Mouse (Mus musculus): ENCODE data around the gene Snx20. TPM values are rescaled to one million over a fixed set of nuclear protein-coding genes. Genes with fewer than 3 reads are reported as not detected.

Snx20 gene
- polyA plus RNA-seq, 1 experiment from 2014 or later = 2.1 TPM

GRCm38 (mm10) chr8:88621408-88621807, 14.5 kb downstream of the Snx20 start:
- Histone ChIP-seq H3K27ac (ENCODE audit: low read depth, low read length) (no peak overlapping the region), H3K9me3 (ENCODE audit: control insufficient read depth, low read length) (no peaks in the 10 kb centered on the region), H3K4me1 (replicated peaks; ENCODE audit: control insufficient read depth, insufficient read depth, low read length) (no peaks in the 10 kb centered on the region), H3K9ac (ENCODE audit: low read depth, low read length) (no peak overlapping the region), H3K4me3 (ENCODE audit: low read depth, low read length) (no peak overlapping the region), H3K27me3 (ENCODE audit: control insufficient read depth, insufficient read depth, low read length) (0 out of 2 replicates have a peak, but pooled peaks cover 3% of the 10 kb centered on the region), H3K4me2 (replicated peaks; ENCODE audit: low read depth, low read length) (no peak overlapping the region), H3K36me3 (ENCODE audit: control insufficient read depth, insufficient read depth, low read length) (no peaks in the 10 kb centered on the region)
- WGBS = 0% methylated on average over 8 of the region's 8 CpGs
- ATAC-seq (ENCODE audit: low FRiP score) (no peak), DNase-seq (ENCODE audit: low spot score) (peak; percentile 87)

- no peaks in the 10 kb centered on the region for H3K4me1 ChIP-seq (replicated peaks; ENCODE audit: control insufficient read depth, insufficient read depth, low read length)
- H3K9me3 ChIP-seq (ENCODE audit: control insufficient read depth, low read length) = no peaks in the 10 kb centered on the region
- H3K4me2 ChIP-seq (replicated peaks; ENCODE audit: low read depth, low read length) = no peak overlapping the region
- no peak overlapping the region for H3K27ac ChIP-seq (ENCODE audit: low read depth, low read length)
- no peak for DNase-seq (ENCODE audit: low spot score)
- no peak overlapping the region for H3K9ac ChIP-seq (ENCODE audit: low read depth, low read length)
- ATAC-seq (ENCODE audit: low FRiP score) = no peak
- WGBS = 70% methylated on average over 5 of the region's 5 CpGs
- H3K27me3 ChIP-seq (ENCODE audit: control insufficient read depth, insufficient read depth, low read length) = no peaks in the 10 kb centered on the region
- H3K36me3 ChIP-seq (ENCODE audit: control insufficient read depth, insufficient read depth, low read length) = no peaks in the 10 kb centered on the region
- no peak overlapping the region for H3K4me3 ChIP-seq (ENCODE audit: low read depth, low read length)
These were observed 15.0 kb downstream of the Snx20 start for GRCm38 (mm10) chr8:88620931-88621330.

- no peaks in the 10 kb centered on the region for H3K4me1 ChIP-seq (replicated peaks; ENCODE audit: control insufficient read depth, insufficient read depth, low read length)
- no peak for ATAC-seq (ENCODE audit: low FRiP score)
- no peak overlapping the region for H3K4me3 ChIP-seq (ENCODE audit: low read depth, low read length)
- no peaks in the 10 kb centered on the region for H3K36me3 ChIP-seq (ENCODE audit: control insufficient read depth, insufficient read depth, low read length)
- H3K9me3 ChIP-seq (ENCODE audit: control insufficient read depth, low read length) = no peaks in the 10 kb centered on the region
- H3K27ac ChIP-seq (ENCODE audit: low read depth, low read length) = no peak overlapping the region
- no peaks in the 10 kb centered on the region for H3K27me3 ChIP-seq (ENCODE audit: control insufficient read depth, insufficient read depth, low read length)
- H3K4me2 ChIP-seq (replicated peaks; ENCODE audit: low read depth, low read length) = no peak overlapping the region
- WGBS = 80% methylated on average over 3 of the region's 3 CpGs
- no peak overlapping the region for H3K9ac ChIP-seq (ENCODE audit: low read depth, low read length)
- no peak for DNase-seq (ENCODE audit: low spot score)
These were observed 16.4 kb downstream of the Snx20 start for GRCm38 (mm10) chr8:88619513-88619912.

GRCm38 (mm10) chr8:88618612-88619011, 17.3 kb downstream of the Snx20 start:
- 81% methylated on average over 5 of the region's 5 CpGs for WGBS
- ATAC-seq (ENCODE audit: low FRiP score) = no peak
- Histone ChIP-seq H3K9me3 (ENCODE audit: control insufficient read depth, low read length) (no peaks in the 10 kb centered on the region), H3K27me3 (ENCODE audit: control insufficient read depth, insufficient read depth, low read length) (no peaks in the 10 kb centered on the region), H3K36me3 (ENCODE audit: control insufficient read depth, insufficient read depth, low read length) (no peaks in the 10 kb centered on the region), H3K4me3 (ENCODE audit: low read depth, low read length) (no peak overlapping the region), H3K27ac (ENCODE audit: low read depth, low read length) (no peak overlapping the region), H3K9ac (ENCODE audit: low read depth, low read length) (no peak overlapping the region), H3K4me1 (replicated peaks; ENCODE audit: control insufficient read depth, insufficient read depth, low read length) (no peaks in the 10 kb centered on the region), H3K4me2 (replicated peaks; ENCODE audit: low read depth, low read length) (no peak overlapping the region)
- no peak for DNase-seq (ENCODE audit: low spot score)

GRCm38 (mm10) chr8:88614981-88615380, 20.9 kb downstream of the Snx20 start:
- WGBS = 80% methylated on average over 5 of the region's 5 CpGs
- H3K4me1 ChIP-seq (replicated peaks; ENCODE audit: control insufficient read depth, insufficient read depth, low read length) = no peaks in the 10 kb centered on the region
- H3K27ac ChIP-seq (ENCODE audit: low read depth, low read length) = no peak overlapping the region
- no peak overlapping the region for H3K4me2 ChIP-seq (replicated peaks; ENCODE audit: low read depth, low read length)
- H3K36me3 ChIP-seq (ENCODE audit: control insufficient read depth, insufficient read depth, low read length) = no peaks in the 10 kb centered on the region
- DNase-seq (ENCODE audit: low spot score) = no peak
- H3K4me3 ChIP-seq (ENCODE audit: low read depth, low read length) = no peak overlapping the region
- no peaks in the 10 kb centered on the region for H3K27me3 ChIP-seq (ENCODE audit: control insufficient read depth, insufficient read depth, low read length)
- ATAC-seq (ENCODE audit: low FRiP score) = no peak
- H3K9me3 ChIP-seq (ENCODE audit: control insufficient read depth, low read length) = no peaks in the 10 kb centered on the region
- H3K9ac ChIP-seq (ENCODE audit: low read depth, low read length) = no peak overlapping the region

- 81% methylated on average over 6 of the region's 6 CpGs for WGBS
- ATAC-seq (ENCODE audit: low FRiP score) (no peak), DNase-seq (ENCODE audit: low spot score) (no peak)
- no peaks in the 10 kb centered on the region for H3K36me3 ChIP-seq (ENCODE audit: control insufficient read depth, insufficient read depth, low read length)
- H3K9me3 ChIP-seq (ENCODE audit: control insufficient read depth, low read length) = no peaks in the 10 kb centered on the region
- H3K4me2 ChIP-seq (replicated peaks; ENCODE audit: low read depth, low read length) = no peak overlapping the region
- no peak overlapping the region for H3K9ac ChIP-seq (ENCODE audit: low read depth, low read length)
- no peak overlapping the region for H3K4me3 ChIP-seq (ENCODE audit: low read depth, low read length)
- H3K27ac ChIP-seq (ENCODE audit: low read depth, low read length) = no peak overlapping the region
- H3K4me1 ChIP-seq (replicated peaks; ENCODE audit: control insufficient read depth, insufficient read depth, low read length) = 0 out of 2 replicates have a peak, but pooled peaks cover 2% of the 10 kb centered on the region
- no peaks in the 10 kb centered on the region for H3K27me3 ChIP-seq (ENCODE audit: control insufficient read depth, insufficient read depth, low read length)
These were observed 25.7 kb downstream of the Snx20 start for GRCm38 (mm10) chr8:88610271-88610670.

- no peak overlapping the region for H3K4me2 ChIP-seq (replicated peaks; ENCODE audit: low read depth, low read length)
- WGBS = 71% methylated on average over 8 of the region's 8 CpGs
- no peaks in the 10 kb centered on the region for H3K27me3 ChIP-seq (ENCODE audit: control insufficient read depth, insufficient read depth, low read length)
- no peak overlapping the region for H3K27ac ChIP-seq (ENCODE audit: low read depth, low read length)
- peaks cover 7% of the 10 kb centered on the region for H3K4me1 ChIP-seq (replicated peaks; ENCODE audit: control insufficient read depth, insufficient read depth, low read length)
- H3K4me3 ChIP-seq (ENCODE audit: low read depth, low read length) = no peak overlapping the region
- no peaks in the 10 kb centered on the region for H3K36me3 ChIP-seq (ENCODE audit: control insufficient read depth, insufficient read depth, low read length)
- H3K9me3 ChIP-seq (ENCODE audit: control insufficient read depth, low read length) = no peaks in the 10 kb centered on the region
- no peak overlapping the region for H3K9ac ChIP-seq (ENCODE audit: low read depth, low read length)
- ATAC-seq (ENCODE audit: low FRiP score) = no peak
- DNase-seq (ENCODE audit: low spot score) = no peak
These were observed 26.9 kb downstream of the Snx20 start for GRCm38 (mm10) chr8:88609036-88609435.

GRCm38 (mm10) chr8:88605361-88606040, 30.4 kb downstream of the Snx20 start:
- no peak for DNase-seq (ENCODE audit: low spot score)
- Histone ChIP-seq H3K27ac (ENCODE audit: low read depth, low read length) (no peak overlapping the region), H3K4me1 (replicated peaks; ENCODE audit: control insufficient read depth, insufficient read depth, low read length) (peaks cover 7% of the 10 kb centered on the region)

More at GRCm38 (mm10) chr8:88605361-88606040, 30.4 kb downstream of the Snx20 start:
- no peak overlapping the region for H3K4me3 ChIP-seq (ENCODE audit: low read depth, low read length)
- H3K36me3 ChIP-seq (ENCODE audit: control insufficient read depth, insufficient read depth, low read length) = no peaks in the 10 kb centered on the region
- no peaks in the 10 kb centered on the region for H3K9me3 ChIP-seq (ENCODE audit: control insufficient read depth, low read length)
- WGBS = 58% methylated on average over 13 of the region's 13 CpGs
- H3K9ac ChIP-seq (ENCODE audit: low read depth, low read length) = no peak overlapping the region
- no peaks in the 10 kb centered on the region for H3K27me3 ChIP-seq (ENCODE audit: control insufficient read depth, insufficient read depth, low read length)
- ATAC-seq (ENCODE audit: low FRiP score) = no peak
- no peak overlapping the region for H3K4me2 ChIP-seq (replicated peaks; ENCODE audit: low read depth, low read length)
